Mouse (Mus musculus) retina, embryonic 14.5 days (tissue): ENCODE results near the gene Gm20920.
"Not testable (repeated sequence)": the region's sequence is repeated elsewhere in the genome, so short reads cannot be mapped to it uniquely, and the experiment has no call there.

Experiments used
- DNase-seq: peaks from one replicate; pipeline ENCODE4 v3.0.0-alpha.2; 2015; ENCODE audit warnings: low spot score

Gm20920 gene

DNA sequence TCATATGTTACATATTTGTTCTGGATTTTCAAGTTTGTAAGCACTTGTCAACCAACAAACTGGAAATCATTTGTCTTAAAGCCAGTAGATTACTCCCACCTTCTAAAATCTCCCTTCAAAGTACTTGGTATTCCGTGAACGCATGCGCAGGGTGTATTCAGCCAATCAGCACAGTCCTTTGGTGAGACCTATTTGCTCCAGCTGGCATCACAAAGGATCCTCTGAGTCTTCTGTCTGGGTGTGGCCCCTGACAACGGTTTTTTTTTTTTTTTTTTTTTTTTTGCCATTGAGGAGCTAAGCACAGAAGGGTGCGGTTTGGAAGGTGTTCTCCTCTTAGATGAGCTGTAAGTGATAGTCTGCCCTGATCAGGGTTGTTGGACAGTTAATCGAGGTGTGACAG lies at the start of gene Gm20920:
TSS of gene Gm20920 (plus strand) at position 301 of the 400 bp plus-strand sequence.
- not testable (repeated sequence) for DNase-seq
